14 mouse cellular contexts compared by ENCODE assay signal in the genomic region with DNA sequence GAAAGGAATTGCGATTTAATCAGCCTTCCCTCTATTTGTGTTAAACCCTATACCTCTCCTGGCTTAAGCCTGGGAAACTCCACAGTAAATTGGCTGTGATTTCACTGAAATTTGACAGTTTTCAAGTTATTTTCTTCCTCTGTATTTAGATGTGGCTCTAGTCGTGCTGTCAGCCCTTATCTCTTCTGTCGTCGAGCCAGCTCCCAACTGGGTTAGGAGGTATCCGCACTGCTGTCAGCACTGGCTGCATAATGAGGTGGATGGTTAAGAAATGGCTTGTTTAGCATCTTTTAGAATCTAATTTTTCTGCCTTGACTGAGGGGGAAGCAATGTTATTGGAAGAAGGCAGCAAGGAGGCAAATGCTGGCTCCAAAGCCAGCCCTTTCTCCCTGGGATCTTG. TPM values are rescaled to one million over a fixed set of nuclear protein-coding genes. Genes with fewer than 3 reads are reported as not detected.
DNase-seq lines count a peak whose midpoint lies in the region; ATAC-seq lines count a peak whose summit lies in the region.
"Had no signal": no experiment of that assay in that cellular context is flagged by ENCODE, and none has a peak within 500 bp of the region (broad histone marks: within the 10 kb centered on the region; RNA-seq: fewer than 3 reads in every experiment).

No protein-coding gene starts in this region.

- peak; percentile 30 to 52 for DNase-seq in left cerebral cortex, adult 18-20 months (ENCODE audit: low spot score in 2 of 2)
- DNase-seq in left cerebral cortex, postnatal 4 days, result no peak
- DNase-seq in right cerebral cortex, postnatal 10 days (ENCODE audit: low spot score in 2 of 2), result peak; percentile 69 to 81
- no peak for DNase-seq in thymus, postnatal 4 days
- DNase-seq: cerebellum, adult 11 months; heart, adult 18-20 months; heart, postnatal 36 days had no signal

- ATAC-seq in forebrain, embryonic 12.5 days (ENCODE audit: low FRiP score), result no peak
- ATAC-seq in forebrain, embryonic 13.5 days, result no peak
- ATAC-seq in forebrain, embryonic 16.5 days, result peak; percentile 51; the same call in 1 of the 2 replicates
- ATAC-seq in intestine, embryonic 15.5 days, result no peak
- ATAC-seq: Patski had no signal

- no peak overlapping the region for H3K9ac ChIP-seq in forebrain, embryonic 12.5 days
- H3K9ac ChIP-seq in forebrain, embryonic 13.5 days, result no peak overlapping the region
- no peak overlapping the region for H3K9ac ChIP-seq in forebrain, embryonic 16.5 days (replicated peaks; ENCODE audit: low read depth, low read length)
- H3K9ac ChIP-seq in intestine, embryonic 15.5 days, result no peak overlapping the region
- H3K9ac ChIP-seq: lung, embryonic 15.5 days; neural tube, embryonic 15.5 days had no signal

- H3K36me3 ChIP-seq in forebrain, embryonic 12.5 days (replicated peaks), result no peaks in the 10 kb centered on the region
- peaks cover 3% of the 10 kb centered on the region; the same call in 1 of the 2 replicates for H3K36me3 ChIP-seq in forebrain, embryonic 13.5 days (ENCODE audit: poor library complexity, severe bottlenecking)
- no peaks in the 10 kb centered on the region for H3K36me3 ChIP-seq in forebrain, embryonic 16.5 days (ENCODE audit: control insufficient read depth, insufficient read depth)
- no peaks in the 10 kb centered on the region for H3K36me3 ChIP-seq in intestine, embryonic 15.5 days
- H3K36me3 ChIP-seq: lung, embryonic 15.5 days; neural tube, embryonic 15.5 days had no signal

- no peaks in the 10 kb centered on the region for H3K27me3 ChIP-seq in forebrain, embryonic 12.5 days
- H3K27me3 ChIP-seq in forebrain, embryonic 13.5 days, result no peaks in the 10 kb centered on the region
- H3K27me3 ChIP-seq in forebrain, embryonic 16.5 days (replicated peaks; ENCODE audit: control insufficient read depth, insufficient read depth, low read length), result no peaks in the 10 kb centered on the region
- no peaks in the 10 kb centered on the region for H3K27me3 ChIP-seq in intestine, embryonic 15.5 days (replicated peaks)
- H3K27me3 ChIP-seq: lung, embryonic 15.5 days; neural tube, embryonic 15.5 days; Patski had no signal

- no peak overlapping the region for H3K4me3 ChIP-seq in forebrain, embryonic 12.5 days (replicated peaks)
- H3K4me3 ChIP-seq in forebrain, embryonic 13.5 days, result no peak overlapping the region
- no peak overlapping the region for H3K4me3 ChIP-seq in forebrain, embryonic 16.5 days (replicated peaks; ENCODE audit: low read length)
- H3K4me3 ChIP-seq in intestine, embryonic 15.5 days (replicated peaks), result no peak overlapping the region
- H3K4me3 ChIP-seq: lung, embryonic 15.5 days; neural tube, embryonic 15.5 days had no signal

- no peak overlapping the region for H3K4me2 ChIP-seq in forebrain, embryonic 12.5 days
- H3K4me2 ChIP-seq in forebrain, embryonic 13.5 days, result no peak overlapping the region
- H3K4me2 ChIP-seq in forebrain, embryonic 16.5 days (ENCODE audit: low read length), result no peak overlapping the region
- H3K4me2 ChIP-seq in intestine, embryonic 15.5 days (replicated peaks), result no peak overlapping the region
- H3K4me2 ChIP-seq: lung, embryonic 15.5 days; neural tube, embryonic 15.5 days had no signal

- WGBS in forebrain, embryonic 12.5 days, result 53% methylated on average over 5 of the region's 5 CpGs
- WGBS in forebrain, embryonic 13.5 days, result 65% methylated on average over 5 of the region's 5 CpGs
- WGBS in forebrain, embryonic 16.5 days, result 47% methylated on average over 5 of the region's 5 CpGs
- WGBS in intestine, embryonic 15.5 days, result 72% methylated on average over 5 of the region's 5 CpGs

- H3K9me3 ChIP-seq in forebrain, embryonic 12.5 days, result no peaks in the 10 kb centered on the region
- no peaks in the 10 kb centered on the region for H3K9me3 ChIP-seq in forebrain, embryonic 13.5 days (replicated peaks)
- H3K9me3 ChIP-seq in forebrain, embryonic 16.5 days (ENCODE audit: control insufficient read depth, low read length), result no peaks in the 10 kb centered on the region
- H3K9me3 ChIP-seq in intestine, embryonic 15.5 days, result no peaks in the 10 kb centered on the region
- H3K9me3 ChIP-seq: lung, embryonic 15.5 days; neural tube, embryonic 15.5 days had no signal

- H3K4me1 ChIP-seq in forebrain, embryonic 12.5 days, result peaks cover 19% of the 10 kb centered on the region
- peaks cover 23% of the 10 kb centered on the region for H3K4me1 ChIP-seq in forebrain, embryonic 13.5 days
- H3K4me1 ChIP-seq in forebrain, embryonic 16.5 days (replicated peaks; ENCODE audit: control insufficient read depth, insufficient read depth, low read length), result peaks cover 11% of the 10 kb centered on the region
- 0 out of 2 replicates have a peak, but pooled peaks cover 3% of the 10 kb centered on the region for H3K4me1 ChIP-seq in intestine, embryonic 15.5 days (replicated peaks)

- intact Hi-C loops in left cerebral cortex, postnatal 4 days (cut with DNase I), result no loop called here

- H3K27ac ChIP-seq in forebrain, embryonic 12.5 days, result 0 out of 2 replicates have a peak overlapping the region, but pooled peaks have one; percentile 5
- H3K27ac ChIP-seq in forebrain, embryonic 13.5 days, result no peak overlapping the region
- no peak overlapping the region for H3K27ac ChIP-seq in forebrain, embryonic 16.5 days (ENCODE audit: low read length)
- H3K27ac ChIP-seq in intestine, embryonic 15.5 days, result no peak overlapping the region
- H3K27ac ChIP-seq: lung, embryonic 15.5 days; neural tube, embryonic 15.5 days had no signal

RNA-seq across cellular contexts. Expression of gene Atp8b5, which starts 60.0 kb away (rescaled TPM):
- 0.40 and 0.42 TPM in 2 replicates for polyA plus RNA-seq in forebrain, embryonic 12.5 days (2016; fragmentation: Nextera tagmentation; extraction: Ambion mirVana)
- polyA plus RNA-seq in forebrain, embryonic 13.5 days (2015; fragmentation: Nextera tagmentation; extraction: Ambion mirVana), result 0.79 and 0.83 TPM in 2 replicates
- under 1 TPM; 0.19 to 0.44 TPM for total RNA-seq in left cerebral cortex, adult 18-20 months (2021)
- under 1 TPM; 0.26 to 0.34 TPM for total RNA-seq in left cerebral cortex, postnatal 4 days (2021)
- 0.39 and 0.63 TPM in 2 replicates for polyA plus RNA-seq in forebrain, embryonic 16.5 days (2015; fragmentation: Nextera tagmentation; extraction: Ambion mirVana)
- 0.85 and 1.1 TPM in 2 replicates for polyA plus RNA-seq in intestine, embryonic 15.5 days (2015; fragmentation: Nextera tagmentation; extraction: Ambion mirVana)

Comparison
In these comparisons a context has a peak if more than half of its experiments do, and no peak if none do; other contexts are left out.
1. DNase-seq: peak in left cerebral cortex, adult 18-20 months (2 of 2) and right cerebral cortex, postnatal 10 days (2 of 2); none in left cerebral cortex, postnatal 4 days (single experiment) and thymus, postnatal 4 days (single experiment).